Mouse (Mus musculus): Measurements from ENCODE around the gene Cep68. TPM values are rescaled to one million over a fixed set of nuclear protein-coding genes. Genes with fewer than 3 reads are reported as not detected.

Cep68 gene
- total and polyA plus RNA-seq, 3 experiments: 27.8 to 31.6 (median 30.7) TPM

- no peaks in the 10 kb centered on the region for H3K36me3 ChIP-seq (replicated peaks in 1 of 2; ENCODE audit: control insufficient read depth in 1 of 2, insufficient read depth in 1 of 2, low read length in 1 of 2)
- in situ Hi-C loops (cut with MboI; ENCODE audit: low pct_ligation_motif_present, low pct_unique_long_range_greater_than_20kb, low sequenced_read_pairs) (no loop called here), dilution Hi-C loops (cut with MboI; ENCODE audit: extremely low pct_ligation_motif_present, extremely low pct_unique_long_range_greater_than_20kb, low sequenced_read_pairs) (no loop called here)
- H3K9ac ChIP-seq (ENCODE audit: insufficient read depth, low read depth): no peak overlapping the region
- no peak overlapping the region for H3K4me2 ChIP-seq (ENCODE audit: insufficient read depth, low read depth, poor library complexity, severe bottlenecking)
- no peak overlapping the region for H3K27ac ChIP-seq (ENCODE audit: insufficient read depth, low read depth)
- H3K27me3 ChIP-seq (replicated peaks): no peaks in the 10 kb centered on the region
- H3K4me3 ChIP-seq (replicated peaks in 1 of 3; ENCODE audit: low read depth in 2 of 3, low read length in 2 of 3, poor library complexity in 1 of 3): no peak overlapping the region
- TF ChIP-seq MAZ (IDR thresholded peaks at IDR 0.05; ENCODE audit: low read depth, low read length) (peak; percentile 33; the same call in 1 of the 2 replicates), MAX (IDR thresholded peaks at IDR 0.05; ENCODE audit: low read length) (no peak), SMC3 (IDR thresholded peaks at IDR 0.05; ENCODE audit: low read depth, low read length) (peak; percentile 75), KAT2A (IDR thresholded peaks at IDR 0.05; ENCODE audit: insufficient replicate concordance, low read length) (no peak), CTCF (conservative IDR thresholded peaks at IDR 0.05 in 1 of 2, IDR thresholded peaks at IDR 0.05 in 1 of 2; ENCODE audit: low read depth in 2 of 2, low read length in 2 of 2) (peak; percentile 32 to 70; a peak in 3 of 4 replicates), ZC3H11A (IDR thresholded peaks at IDR 0.05; ENCODE audit: low read depth, low read length) (peak; percentile 38), NRF1 (IDR thresholded peaks at IDR 0.05; ENCODE audit: low read depth, low read length) (no peak), RAD21 (IDR thresholded peaks at IDR 0.05; ENCODE audit: low read depth, low read length) (peak; percentile 61), USF2 (conservative IDR thresholded peaks at IDR 0.05; ENCODE audit: low read depth, low read length) (no peak)
- peaks cover 0 to 3% of the 10 kb centered on the region in 2 experiments; a peak in 1 of 4 replicates for H3K4me1 ChIP-seq (ENCODE audit: control insufficient read depth in 1 of 2, insufficient read depth in 2 of 2)
- peak; percentile 48 for DNase-seq (ENCODE audit: extremely low read depth)
- H3K9me3 ChIP-seq (replicated peaks; ENCODE audit: low read length): no peaks in the 10 kb centered on the region
- no peaks in the 10 kb centered on the region for H3K79me2 ChIP-seq (replicated peaks; ENCODE audit: control insufficient read depth, extremely low read depth, insufficient read depth, poor library complexity, severe bottlenecking)
These were observed 13.6 kb upstream of the Cep68 start for GRCm38 (mm10) chr11:20262628-20263380.

- no peak for DNase-seq (ENCODE audit: extremely low read depth)
- Histone ChIP-seq H3K9ac (ENCODE audit: insufficient read depth, low read depth) (no peak overlapping the region), H3K27ac (ENCODE audit: insufficient read depth, low read depth) (no peak overlapping the region), H3K4me3 (replicated peaks in 1 of 3; ENCODE audit: low read depth in 2 of 3, low read length in 2 of 3, poor library complexity in 1 of 3) (no peak overlapping the region), H3K79me2 (replicated peaks; ENCODE audit: control insufficient read depth, extremely low read depth, insufficient read depth, poor library complexity, severe bottlenecking) (no peaks in the 10 kb centered on the region), H3K4me2 (ENCODE audit: insufficient read depth, low read depth, poor library complexity, severe bottlenecking) (no peak overlapping the region), H3K27me3 (replicated peaks) (peaks cover 2% of the 10 kb centered on the region), H3K4me1 (ENCODE audit: control insufficient read depth in 1 of 2, insufficient read depth in 2 of 2) (peaks cover 4 to 13% of the 10 kb centered on the region in 2 experiments; a peak in 2 of 4 replicates), H3K9me3 (replicated peaks; ENCODE audit: low read length) (peaks cover 2% of the 10 kb centered on the region), H3K36me3 (replicated peaks in 1 of 2; ENCODE audit: control insufficient read depth in 1 of 2, insufficient read depth in 1 of 2, low read length in 1 of 2) (no peaks in the 10 kb centered on the region)
- in situ Hi-C loops (cut with MboI; ENCODE audit: low pct_ligation_motif_present, low pct_unique_long_range_greater_than_20kb, low sequenced_read_pairs) (no loop called here), dilution Hi-C loops (cut with MboI; ENCODE audit: extremely low pct_ligation_motif_present, extremely low pct_unique_long_range_greater_than_20kb, low sequenced_read_pairs) (no loop called here)
- TF ChIP-seq TCF12 (IDR thresholded peaks at IDR 0.05; ENCODE audit: low read depth, low read length) (no peak), CHD2 (IDR thresholded peaks at IDR 0.05; ENCODE audit: low read length) (no peak), GABPA (IDR thresholded peaks at IDR 0.05; ENCODE audit: insufficient replicate concordance, low read depth, low read length) (no peak), MYC (IDR thresholded peaks at IDR 0.05; ENCODE audit: low read depth, low read length) (no peak), NRF1 (IDR thresholded peaks at IDR 0.05; ENCODE audit: low read depth, low read length) (no peak), ZNF384 (IDR thresholded peaks at IDR 0.05; ENCODE audit: low read depth, low read length) (no peak)
These were observed 5.6 kb upstream of the Cep68 start for GRCm38 (mm10) chr11:20254791-20255190.
